Mouse (Mus musculus): Measurements from ENCODE around the gene Etfrf1. TPM values are rescaled to one million over a fixed set of nuclear protein-coding genes. Genes with fewer than 3 reads are reported as not detected.

Etfrf1 gene
- polyA plus RNA-seq, 1 experiment from 2014 or later: 32.8 TPM

GRCm38 (mm10) chr6:145256701-145257073 is 45.8 kb downstream of the Etfrf1 start:
- DNase-seq (ENCODE audit: low spot score) (no peak), ATAC-seq (replicated peaks; ENCODE audit: low FRiP score) (no peak)
- Histone ChIP-seq H3K27ac (ENCODE audit: low read depth, low read length) (no peak overlapping the region), H3K27me3 (ENCODE audit: control insufficient read depth, insufficient read depth, low read length) (no peaks in the 10 kb centered on the region), H3K36me3 (ENCODE audit: control insufficient read depth, insufficient read depth, low read length) (no peaks in the 10 kb centered on the region), H3K4me2 (ENCODE audit: low read depth, low read length, severe bottlenecking) (no peak overlapping the region), H3K4me1 (replicated peaks; ENCODE audit: control insufficient read depth, insufficient read depth, low read length) (no peaks in the 10 kb centered on the region; the same call in 1 of the 2 replicates), H3K9ac (ENCODE audit: low read length) (no peak overlapping the region), H3K9me3 (ENCODE audit: control insufficient read depth, low read length) (no peaks in the 10 kb centered on the region), H3K4me3 (ENCODE audit: low read depth, low read length) (no peak overlapping the region)
- WGBS: 50% methylated on average over 2 of the region's 2 CpGs

- Histone ChIP-seq H3K4me1 (replicated peaks; ENCODE audit: control insufficient read depth, insufficient read depth, low read length) (no peaks in the 10 kb centered on the region; the same call in 1 of the 2 replicates), H3K36me3 (ENCODE audit: control insufficient read depth, insufficient read depth, low read length) (no peaks in the 10 kb centered on the region), H3K27me3 (ENCODE audit: control insufficient read depth, insufficient read depth, low read length) (no peaks in the 10 kb centered on the region), H3K27ac (ENCODE audit: low read depth, low read length) (no peak overlapping the region), H3K4me3 (ENCODE audit: low read depth, low read length) (no peak overlapping the region), H3K9ac (ENCODE audit: low read length) (no peak overlapping the region), H3K4me2 (ENCODE audit: low read depth, low read length, severe bottlenecking) (no peak overlapping the region), H3K9me3 (ENCODE audit: control insufficient read depth, low read length) (no peaks in the 10 kb centered on the region)
- no peak for ATAC-seq (replicated peaks; ENCODE audit: low FRiP score)
- no peak for DNase-seq (ENCODE audit: low spot score)
- 80% methylated on average over 7 of the region's 7 CpGs for WGBS
Observed at GRCm38 (mm10) chr6:145262314-145262713, 51.4 kb downstream of the Etfrf1 start.

Other genes with a start within 250 kb of the Etfrf1 start
- 110 and 115 TPM in 2 replicates for gene Bcat1, start 134.9 kb upstream of the Etfrf1 start, polyA plus RNA-seq (2014; fragmentation: Nextera tagmentation; extraction: Ambion mirVana)
- gene Lrmp, start 95.5 kb upstream of the Etfrf1 start, polyA plus RNA-seq (2014; fragmentation: Nextera tagmentation; extraction: Ambion mirVana): 2.1 and 3.2 TPM in 2 replicates
- 0.48 and 0.73 TPM in 2 replicates for gene Casc1, start 129 bp upstream of the Etfrf1 start, polyA plus RNA-seq (2014; fragmentation: Nextera tagmentation; extraction: Ambion mirVana)
- 134 and 144 TPM in 2 replicates for gene Kras, start 39.1 kb downstream of the Etfrf1 start, polyA plus RNA-seq (2014; fragmentation: Nextera tagmentation; extraction: Ambion mirVana)